Mouse (Mus musculus): ENCODE data around the gene H2-Q4. TPM values are rescaled to one million over a fixed set of nuclear protein-coding genes. Genes with fewer than 3 reads are reported as not detected.
A peak's percentile ranks its signal among the peaks of the same experiment; 100 is the strongest.
"Not testable (repeated sequence)": the region's sequence is repeated elsewhere in the genome, so short reads cannot be mapped to it uniquely, and the experiment has no call there.

H2-Q4 gene
- 6.7 and 13.7 TPM in 2 replicates for polyA plus RNA-seq (2011; ENCODE audit: insufficient read length, low read depth, missing spikeins)

DNA sequence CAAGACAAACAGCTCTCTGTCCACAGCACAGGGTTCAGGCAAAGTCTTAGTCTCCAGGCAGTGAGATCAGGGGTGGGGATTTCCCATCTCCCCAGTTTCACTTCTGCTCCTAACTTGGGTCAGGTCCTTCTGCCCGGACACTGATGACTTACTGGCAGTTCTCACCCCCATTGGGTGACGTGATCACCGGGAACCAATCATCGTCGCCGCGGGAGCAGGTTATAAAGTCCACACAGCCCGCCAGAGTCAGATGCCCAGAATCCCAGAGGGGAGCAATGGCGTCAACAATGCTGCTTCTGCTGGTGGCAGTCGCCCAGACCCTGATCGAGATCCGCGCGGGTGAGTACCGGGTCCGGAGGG is at the start of gene H2-Q4:
Gene H2-Q4, plus strand, starts transcription at position 249 of the 360 bp plus-strand sequence.
- no peaks in the 10 kb centered on the region for H3K4me1 ChIP-seq (ENCODE audit: control insufficient read depth, insufficient read depth, low read length)
- H3K27ac ChIP-seq (ENCODE audit: insufficient read depth, low read length), result no peak within 1 kb of the TSS
- peak within 1 kb of the TSS; percentile 35 for H3K4me3 ChIP-seq (ENCODE audit: insufficient read depth, low read length)
- TF ChIP-seq CTCF (IDR thresholded peaks at IDR 0.05; ENCODE audit: borderline replicate concordance, insufficient read depth, low read length) (no peak), POLR2A (IDR thresholded peaks at IDR 0.05; ENCODE audit: low read depth, low read length) (peak; percentile 66)

DNA sequence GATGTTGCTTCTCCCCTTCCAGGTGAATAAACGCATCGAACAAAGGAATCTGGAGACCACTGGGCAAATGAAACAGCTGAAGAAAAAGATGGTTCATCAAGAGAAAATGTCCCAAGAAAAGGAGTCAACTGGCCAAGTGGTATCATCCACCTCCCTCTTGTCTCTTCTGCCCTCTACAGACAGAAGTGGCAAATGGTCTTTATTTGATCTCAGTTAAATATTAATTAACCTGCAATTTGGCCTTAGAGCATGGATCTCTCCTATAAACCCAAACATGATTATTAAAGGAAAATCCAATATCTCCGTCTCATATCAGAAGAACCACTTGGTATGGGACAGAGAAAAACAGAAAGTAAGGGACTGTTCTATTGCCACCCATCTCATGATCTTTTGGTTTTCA is 49.7 kb upstream of the H2-Q4 start:
- not testable (repeated sequence) for H3K27ac ChIP-seq (ENCODE audit: insufficient read depth, low read length); H3K4me1 ChIP-seq (ENCODE audit: control insufficient read depth, insufficient read depth, low read length); H3K4me3 ChIP-seq (ENCODE audit: insufficient read depth, low read length)

DNA sequence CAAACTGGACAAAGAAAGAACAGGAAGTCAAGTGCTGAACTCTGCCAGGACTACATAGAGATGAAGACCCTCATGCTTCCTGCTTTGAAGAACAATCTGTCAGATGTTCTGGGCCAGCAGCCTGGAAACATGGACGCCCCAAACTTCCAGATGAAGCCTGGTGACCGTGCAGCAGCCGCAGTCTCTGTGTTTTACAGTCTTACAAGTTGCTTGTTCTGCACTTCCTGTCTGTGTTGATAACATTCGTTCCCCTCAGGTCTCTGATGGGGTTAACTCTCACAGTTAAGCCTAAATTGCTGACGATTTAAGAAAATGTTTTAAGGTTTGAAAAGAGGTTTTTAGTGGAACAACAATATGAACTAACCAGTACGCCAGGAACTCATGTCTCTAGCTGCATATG is 47.9 kb upstream of the H2-Q4 start:
- not testable (repeated sequence) for H3K4me1 ChIP-seq (ENCODE audit: control insufficient read depth, insufficient read depth, low read length); H3K27ac ChIP-seq (ENCODE audit: insufficient read depth, low read length); H3K4me3 ChIP-seq (ENCODE audit: insufficient read depth, low read length)

DNA sequence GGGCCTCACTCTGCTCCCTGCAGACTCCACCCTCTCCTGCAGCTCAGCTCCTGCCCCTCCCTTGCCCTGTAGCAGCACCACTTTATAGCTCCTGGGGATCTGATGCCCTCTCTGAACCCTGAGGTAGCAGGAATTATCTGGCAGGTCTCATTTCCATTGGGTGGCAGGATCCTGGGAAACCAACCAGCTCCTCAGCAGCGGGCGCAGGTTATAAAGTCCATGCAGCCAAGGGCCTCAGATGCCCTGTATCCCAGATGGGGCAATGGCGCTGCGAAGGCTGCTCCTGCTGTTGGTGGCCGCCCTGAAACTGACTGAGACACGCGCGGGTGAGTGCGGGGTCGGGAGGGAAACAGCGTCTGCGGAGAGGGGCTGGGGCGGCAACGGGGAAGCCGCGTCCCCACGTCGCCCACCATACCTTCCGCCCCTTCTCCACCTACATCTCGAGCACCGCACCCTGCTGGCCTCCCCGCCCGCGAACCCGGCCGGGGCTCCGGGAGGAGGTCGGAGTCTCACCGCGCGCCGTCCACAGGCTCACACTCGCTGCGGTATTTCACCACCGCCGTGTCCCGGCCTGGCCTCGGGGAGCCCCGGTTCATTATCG is 37.2 kb upstream of the H2-Q4 start, which contains the start of gene H2-Q2:
Gene H2-Q2, plus strand, starts transcription at position 172 of the 601 bp plus-strand sequence.
- TF ChIP-seq CTCF (IDR thresholded peaks at IDR 0.05; ENCODE audit: borderline replicate concordance, insufficient read depth, low read length) (no peak), POLR2A (IDR thresholded peaks at IDR 0.05; ENCODE audit: low read depth, low read length) (no peak)
- Histone ChIP-seq H3K4me3 (ENCODE audit: insufficient read depth, low read length) (no peak within 1 kb of the TSS), H3K4me1 (ENCODE audit: control insufficient read depth, insufficient read depth, low read length) (no peaks in the 10 kb centered on the region), H3K27ac (ENCODE audit: insufficient read depth, low read length) (no peak within 1 kb of the TSS)

DNA sequence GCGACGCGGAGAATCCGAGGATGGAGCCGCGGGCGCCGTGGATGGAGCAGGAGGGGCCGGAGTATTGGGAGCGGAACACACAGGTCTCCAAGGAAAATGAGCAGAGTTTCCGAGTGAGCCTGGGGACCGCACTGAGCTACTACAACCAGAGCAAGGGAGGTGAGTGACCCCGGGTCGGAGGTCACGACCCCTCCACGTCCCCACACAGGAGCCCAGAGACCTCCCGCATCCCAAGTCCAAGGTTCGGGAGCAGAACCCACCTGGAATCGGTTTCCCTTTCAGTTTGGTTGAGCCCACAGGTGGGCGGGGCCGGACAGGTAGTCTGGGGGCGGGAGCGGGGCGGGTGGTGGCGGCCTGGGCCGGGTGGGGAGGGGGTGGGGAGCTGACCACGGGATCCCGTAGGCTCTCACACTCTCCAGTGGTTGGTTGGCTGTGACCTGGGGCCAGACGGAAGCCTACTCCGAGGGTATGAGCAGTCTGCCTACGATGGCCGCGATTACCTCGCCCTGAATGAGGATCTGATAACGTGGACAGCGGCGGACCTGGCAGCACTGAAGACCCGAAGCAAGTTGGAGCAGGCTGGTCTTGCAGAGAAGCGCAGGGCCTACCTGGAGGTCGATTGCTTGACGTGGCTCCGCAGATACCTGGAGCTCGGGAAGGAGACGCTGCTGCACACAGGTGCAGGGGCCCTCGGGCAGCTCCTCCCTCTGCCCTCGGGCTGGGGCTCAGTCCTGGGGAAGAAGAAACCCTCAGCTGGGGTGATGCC is 36.5 kb upstream of the H2-Q4 start:
- Histone ChIP-seq H3K4me1 (ENCODE audit: control insufficient read depth, insufficient read depth, low read length) (no peaks in the 10 kb centered on the region), H3K4me3 (ENCODE audit: insufficient read depth, low read length) (no peak overlapping the region), H3K27ac (ENCODE audit: insufficient read depth, low read length) (no peak overlapping the region)
- no peak for TF ChIP-seq POLR2A (IDR thresholded peaks at IDR 0.05; ENCODE audit: low read depth, low read length)
- no peak for TF ChIP-seq CTCF (IDR thresholded peaks at IDR 0.05; ENCODE audit: borderline replicate concordance, insufficient read depth, low read length)

DNA sequence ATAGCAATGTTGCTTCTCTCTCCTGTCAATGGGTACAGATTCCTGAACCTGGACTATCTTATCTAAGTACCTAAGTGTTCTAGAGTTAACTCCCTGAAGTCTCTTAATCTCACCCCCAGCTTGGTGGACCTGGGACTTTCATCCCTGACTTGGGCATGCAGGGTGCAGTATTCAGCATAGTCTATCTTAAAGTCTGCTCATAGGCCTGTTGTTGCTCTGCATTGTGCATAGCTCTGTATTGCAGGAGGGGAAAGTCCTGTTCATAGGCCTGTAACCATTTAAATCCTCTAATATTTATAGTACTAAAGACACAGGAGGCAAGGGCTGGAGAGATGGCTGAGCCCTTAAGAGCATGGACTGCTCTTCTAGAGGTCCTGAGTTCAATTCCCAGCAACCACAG is 31.8 kb upstream of the H2-Q4 start:
- H3K27ac ChIP-seq (ENCODE audit: insufficient read depth, low read length), result not testable (repeated sequence)

DNA sequence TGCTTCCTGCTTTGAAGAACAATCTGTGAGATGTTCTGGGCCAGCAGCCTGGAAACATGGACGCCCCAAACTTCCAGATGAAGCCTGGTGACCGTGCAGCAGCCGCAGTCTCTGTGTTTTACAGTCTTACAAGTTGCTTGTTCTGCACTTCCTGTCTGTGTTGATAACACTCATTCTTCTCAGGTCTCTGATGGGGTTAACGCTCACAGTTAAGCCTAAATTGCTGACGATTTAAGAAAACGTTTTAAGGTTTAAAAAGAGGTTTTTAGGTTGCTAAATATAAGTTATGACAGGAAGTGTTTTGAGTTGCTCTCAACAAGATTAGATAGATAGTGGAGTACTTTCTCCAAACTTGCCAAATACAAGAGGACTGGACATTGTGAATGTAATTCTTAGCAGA is 26.1 kb upstream of the H2-Q4 start:
- H3K4me3 ChIP-seq (ENCODE audit: insufficient read depth, low read length); H3K4me1 ChIP-seq (ENCODE audit: control insufficient read depth, insufficient read depth, low read length); H3K27ac ChIP-seq (ENCODE audit: insufficient read depth, low read length): not testable (repeated sequence)

More for the DNA sequence above, 31.8 kb upstream of the H2-Q4 start:
- H3K4me1 ChIP-seq (ENCODE audit: control insufficient read depth, insufficient read depth, low read length); H3K4me3 ChIP-seq (ENCODE audit: insufficient read depth, low read length): not testable (repeated sequence)

DNA sequence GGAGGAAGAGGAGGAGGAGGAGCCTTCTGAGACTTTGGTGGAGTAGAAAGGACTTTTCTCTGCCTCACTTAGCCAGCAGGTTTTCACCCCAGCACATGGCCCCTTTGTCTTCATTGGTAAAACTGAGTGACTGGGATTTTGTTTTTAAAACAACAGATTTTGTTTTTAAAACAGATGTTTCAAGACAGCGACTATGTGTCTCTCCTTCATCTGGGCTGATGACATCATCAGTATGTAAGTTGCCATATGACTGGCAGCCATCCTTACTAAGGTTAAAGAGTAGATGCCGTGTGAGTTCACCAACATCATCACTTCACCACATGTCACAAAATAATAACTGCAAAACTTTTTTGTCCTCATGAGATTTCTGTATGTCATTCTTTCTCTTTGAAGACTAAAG is 25.3 kb upstream of the H2-Q4 start:
- no peaks in the 10 kb centered on the region for H3K4me1 ChIP-seq (ENCODE audit: control insufficient read depth, insufficient read depth, low read length)
- TF ChIP-seq CTCF (IDR thresholded peaks at IDR 0.05; ENCODE audit: borderline replicate concordance, insufficient read depth, low read length) (no peak), POLR2A (IDR thresholded peaks at IDR 0.05; ENCODE audit: low read depth, low read length) (no peak)
- H3K27ac ChIP-seq (ENCODE audit: insufficient read depth, low read length), result no peak overlapping the region
- no peak overlapping the region for H3K4me3 ChIP-seq (ENCODE audit: insufficient read depth, low read length)

DNA sequence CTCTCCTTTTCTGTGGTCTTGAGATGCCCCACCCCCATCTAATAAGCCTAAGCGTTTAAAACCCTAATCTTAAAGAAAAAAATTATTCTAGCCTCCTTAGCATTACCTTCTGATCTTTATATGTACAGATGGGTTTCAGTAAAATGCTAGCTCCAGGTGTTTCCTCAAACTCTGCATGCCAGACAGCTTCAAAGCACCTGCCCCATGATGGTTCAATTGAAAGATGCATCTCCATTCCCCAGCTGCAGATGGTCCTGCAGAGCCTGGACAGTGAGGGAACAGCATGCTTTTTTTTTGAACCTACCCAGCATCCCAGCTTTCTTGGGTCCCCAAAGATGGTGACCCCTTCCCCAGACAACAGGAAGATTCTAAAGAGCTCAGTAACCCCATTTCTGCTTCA is 22.3 kb upstream of the H2-Q4 start:
- no peaks in the 10 kb centered on the region for H3K4me1 ChIP-seq (ENCODE audit: control insufficient read depth, insufficient read depth, low read length)
- no peak overlapping the region for H3K4me3 ChIP-seq (ENCODE audit: insufficient read depth, low read length)
- H3K27ac ChIP-seq (ENCODE audit: insufficient read depth, low read length), result no peak overlapping the region
- TF ChIP-seq POLR2A (IDR thresholded peaks at IDR 0.05; ENCODE audit: low read depth, low read length) (no peak), CTCF (IDR thresholded peaks at IDR 0.05; ENCODE audit: borderline replicate concordance, insufficient read depth, low read length) (no peak)

DNA sequence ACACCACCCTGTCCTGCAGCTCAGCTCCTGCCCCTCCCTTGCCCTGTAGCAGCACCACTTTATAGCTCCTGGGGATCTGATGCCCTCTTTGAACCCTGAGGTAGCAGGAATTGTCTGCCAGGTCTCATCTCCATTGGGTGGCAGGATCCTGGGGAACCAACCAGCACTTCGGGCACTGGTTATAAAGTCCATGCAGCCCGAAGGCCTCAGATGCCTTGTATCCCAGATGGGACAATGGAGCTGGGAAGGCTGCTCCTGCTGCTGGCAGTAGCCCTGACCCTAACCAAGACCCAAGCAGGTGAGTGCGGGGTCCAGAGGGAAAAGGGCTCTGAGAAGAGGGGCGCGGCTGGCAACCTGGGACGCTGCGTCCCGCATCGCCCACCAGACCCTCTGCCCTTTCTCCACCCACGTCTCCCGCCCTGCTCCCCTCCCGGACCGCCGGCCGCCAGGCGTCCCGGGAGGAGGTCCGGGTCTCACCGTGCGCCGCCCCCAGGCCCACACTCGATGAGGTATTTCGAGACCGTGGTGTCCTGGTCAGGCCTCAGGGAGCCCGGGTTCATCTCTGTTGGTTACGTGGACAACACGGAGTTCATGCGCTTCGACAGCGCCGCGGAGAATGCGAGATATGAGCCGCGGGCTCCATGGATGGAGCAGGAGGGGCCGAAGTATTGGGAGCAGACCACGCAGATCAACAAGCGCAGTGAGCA is 20.5 kb upstream of the H2-Q4 start:
- Histone ChIP-seq H3K4me1 (ENCODE audit: control insufficient read depth, insufficient read depth, low read length) (no peaks in the 10 kb centered on the region), H3K4me3 (ENCODE audit: insufficient read depth, low read length) (no peak overlapping the region; the same call in 1 of the 2 replicates), H3K27ac (ENCODE audit: insufficient read depth, low read length) (no peak overlapping the region)
- TF ChIP-seq CTCF (IDR thresholded peaks at IDR 0.05; ENCODE audit: borderline replicate concordance, insufficient read depth, low read length), result no peak
- TF ChIP-seq POLR2A (IDR thresholded peaks at IDR 0.05; ENCODE audit: low read depth, low read length), result no peak

Measured in embryonic fibroblast, embryonic 13.5 days (primary cell).